Mouse (Mus musculus) testis, adult 2 months (tissue): ENCODE results near the gene Tmem82. TPM values are rescaled to one million over a fixed set of nuclear protein-coding genes. Genes with fewer than 3 reads are reported as not detected.
A peak's percentile ranks its signal among the peaks of the same experiment; 100 is the strongest.

Source experiments
- H3K27ac ChIP-seq: fragments of 200-500 bp; 2 replicates; pipeline ENCODE4 v1.5.1; 2012; ENCODE audit warnings: low read depth, low read length; ENCODE audit not compliant: control insufficient read depth, insufficient read depth
- H3K27me3 ChIP-seq: fragments of 200-500 bp; 2 replicates; pipeline ENCODE4 v1.6.1; 2012; ENCODE audit warnings: mild to moderate bottlenecking, low read length, moderate library complexity; ENCODE audit not compliant: control insufficient read depth, insufficient read depth
- H3K36me3 ChIP-seq: fragments of 200-500 bp; 2 replicates; pipeline ENCODE4 v1.6.1; 2012; ENCODE audit warnings: mild to moderate bottlenecking, low read length; ENCODE audit not compliant: control insufficient read depth, insufficient read depth
- H3K4me1 ChIP-seq: fragments of 200-500 bp; 2 replicates; pipeline ENCODE4 v1.6.1; 2012; ENCODE audit warnings: low read length; ENCODE audit not compliant: control insufficient read depth, insufficient read depth
- H3K4me3 ChIP-seq: fragments of 200-500 bp; 2 replicates; pipeline ENCODE4 v1.5.1; 2012; ENCODE audit warnings: low read depth, mild to moderate bottlenecking, low read length, moderate library complexity, mixed read lengths; ENCODE audit not compliant: control insufficient read depth
- CTCF ChIP-seq: fragments of 200-500 bp; IDR thresholded peaks from 2 replicates; pipeline ENCODE4 v1.5.1; 2012; ENCODE audit warnings: low read depth, mild to moderate bottlenecking, inconsistent platforms, low read length, moderate library complexity; ENCODE audit not compliant: control insufficient read depth, insufficient read depth, insufficient replicate concordance
- POLR2A ChIP-seq: fragments of 200-500 bp; IDR thresholded peaks from 2 replicates; pipeline ENCODE4 v1.6.1; 2012; ENCODE audit warnings: low read depth, mild to moderate bottlenecking, inconsistent platforms, low read length, moderate library complexity; ENCODE audit not compliant: control insufficient read depth
- polyA plus RNA-seq: library from polyadenylated mRNA; depleted of rRNA; stranded (reverse); fragments of >200 nt; gene quantifications from 2 replicates; pipeline ENCODE4 v1.2.3, GENCODE M21; 2012

Gene Tmem82
- polyA plus RNA-seq, 1 experiment: 3.5 TPM

DNA sequence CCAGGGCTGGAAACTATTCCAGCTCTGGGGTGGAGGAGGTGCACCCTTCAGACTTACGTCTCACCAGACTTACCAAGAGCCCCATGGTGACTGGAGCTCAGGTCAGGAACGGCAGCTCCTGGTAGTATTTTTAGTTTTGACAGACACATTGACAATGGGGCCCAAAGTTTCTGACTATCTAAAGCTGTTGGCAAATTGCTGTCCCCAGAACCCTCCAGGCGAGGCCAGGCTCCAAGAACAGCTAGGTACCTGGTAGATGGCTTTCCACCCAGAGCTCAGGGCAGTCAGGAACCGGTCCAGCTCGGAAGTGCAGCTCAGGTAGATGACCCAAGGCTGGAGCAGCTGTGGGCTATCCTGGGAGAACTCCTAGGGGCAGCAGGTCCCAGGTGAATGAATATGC is 9.1 kb upstream of the Tmem82 start:
- Histone ChIP-seq H3K27me3 (no peaks in the 10 kb centered on the region), H3K27ac (no peak overlapping the region), H3K36me3 (no peaks in the 10 kb centered on the region; the same call in 1 of the 2 replicates), H3K4me1 (peaks cover 21% of the 10 kb centered on the region), H3K4me3 (no peak overlapping the region; the same call in 1 of the 2 replicates)
- TF ChIP-seq POLR2A (no peak), CTCF (no peak)

DNA sequence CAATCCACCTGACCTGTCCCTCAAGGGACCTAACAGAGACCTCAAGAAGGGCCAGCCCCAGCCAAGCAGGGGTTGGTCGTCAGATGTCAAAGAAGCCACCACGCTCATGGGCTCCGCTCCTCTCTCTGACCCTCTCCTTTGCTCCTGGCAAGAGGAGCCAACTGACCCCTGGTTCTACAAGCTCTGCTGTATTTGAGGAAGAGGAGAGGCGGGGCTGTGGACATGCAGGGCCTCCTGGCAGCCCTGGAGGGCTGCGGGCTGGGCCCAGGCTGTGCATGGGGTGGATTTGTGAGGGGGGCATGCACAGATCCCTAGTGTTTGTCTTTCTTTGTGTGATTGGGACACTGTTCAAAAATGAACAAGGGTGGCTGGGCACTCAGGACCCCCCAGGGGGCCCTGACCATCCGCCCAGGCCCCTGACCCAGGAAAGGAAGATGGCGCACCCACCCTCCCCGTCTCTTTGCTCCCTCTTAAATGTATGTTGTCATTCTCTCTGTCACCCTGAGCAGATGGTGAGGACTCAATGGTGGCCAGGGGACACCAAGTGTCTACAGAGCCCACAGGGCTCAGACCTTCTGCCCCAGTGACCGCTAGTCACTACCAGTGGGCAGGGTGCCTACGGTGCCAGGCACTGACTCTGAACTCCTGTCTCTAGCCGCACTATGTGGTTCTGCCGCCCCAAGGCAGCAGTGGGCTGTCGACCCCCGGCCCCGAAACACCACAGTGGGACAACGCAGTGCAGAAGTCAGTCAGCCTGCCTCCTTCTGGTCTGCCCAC is 7.5 kb upstream of the Tmem82 start:
- Histone ChIP-seq H3K27me3 (no peaks in the 10 kb centered on the region), H3K27ac (no peak overlapping the region), H3K4me1 (peaks cover 11% of the 10 kb centered on the region), H3K4me3 (no peak overlapping the region), H3K36me3 (no peaks in the 10 kb centered on the region; the same call in 1 of the 2 replicates)
- no peak for TF ChIP-seq CTCF
- TF ChIP-seq POLR2A: no peak

- Histone ChIP-seq H3K4me3 (no peak overlapping the region), H3K4me1 (peaks cover 11% of the 10 kb centered on the region), H3K27ac (no peak overlapping the region), H3K36me3 (no peaks in the 10 kb centered on the region; the same call in 1 of the 2 replicates), H3K27me3 (no peaks in the 10 kb centered on the region)
- TF ChIP-seq POLR2A: no peak
- no peak; the same call in 1 of the 2 replicates for TF ChIP-seq CTCF
Observed at GRCm38 (mm10) chr4:141624983-141625773, 6.7 kb upstream of the Tmem82 start.

DNA sequence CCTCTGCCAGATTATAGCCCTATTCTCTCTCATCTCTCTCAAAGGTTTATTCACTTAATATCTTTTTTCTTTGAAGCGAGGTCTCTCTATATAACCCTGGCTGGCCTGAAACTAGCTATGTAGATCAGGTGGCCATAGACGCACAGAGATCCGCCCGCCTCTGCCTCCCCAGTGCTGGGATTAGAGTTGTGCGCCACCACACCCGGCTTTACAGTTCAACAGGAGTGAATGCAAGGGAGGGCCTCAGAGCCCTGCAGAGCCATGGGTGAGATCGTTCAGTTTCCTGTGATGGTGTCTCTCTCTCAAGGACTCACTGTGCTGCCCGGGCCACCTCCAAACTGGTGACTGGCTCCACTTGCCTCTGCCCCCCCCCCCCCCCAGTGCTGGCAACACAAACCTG is 5.7 kb upstream of the Tmem82 start:
- Histone ChIP-seq H3K4me3 (no peak overlapping the region), H3K27ac (0 out of 2 replicates have a peak overlapping the region, but pooled peaks have one; percentile 3), H3K4me1 (peaks cover 11% of the 10 kb centered on the region), H3K27me3 (no peaks in the 10 kb centered on the region), H3K36me3 (no peaks in the 10 kb centered on the region; the same call in 1 of the 2 replicates)
- TF ChIP-seq CTCF (no peak), POLR2A (no peak)

DNA sequence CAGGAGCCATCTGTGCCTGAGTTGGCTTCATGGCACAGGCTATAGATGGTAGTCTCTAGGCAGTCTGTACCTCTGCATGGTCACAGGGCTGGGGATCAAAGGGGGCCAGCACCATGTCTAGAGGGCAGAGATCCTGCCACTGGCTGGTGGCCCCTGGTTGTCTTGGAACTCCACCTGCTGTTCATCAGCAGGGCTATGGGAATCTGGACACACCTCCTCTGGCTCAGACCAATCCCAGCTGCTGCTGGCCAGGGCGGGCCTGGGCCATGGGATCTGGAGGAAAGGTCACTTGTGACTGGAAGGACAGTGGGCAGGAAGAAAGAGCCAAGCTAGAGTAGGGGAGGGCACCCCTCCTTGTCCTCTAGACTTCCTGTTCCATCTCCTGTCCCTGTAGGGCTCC is 5.2 kb upstream of the Tmem82 start, which contains the start of gene Slc25a34:
Gene Slc25a34, minus strand, starts transcription at position 156 of the 400 bp plus-strand sequence.
- Histone ChIP-seq H3K27ac (peak within 1 kb of the TSS; percentile 63), H3K4me3 (peak within 1 kb of the TSS; percentile 20), H3K27me3 (no peaks in the 10 kb centered on the region), H3K36me3 (no peaks in the 10 kb centered on the region; the same call in 1 of the 2 replicates), H3K4me1 (peaks cover 11% of the 10 kb centered on the region)
- TF ChIP-seq CTCF (no peak), POLR2A (peak; percentile 38; the same call in 1 of the 2 replicates)

GRCm38 (mm10) chr4:141623037-141623436 is 4.6 kb upstream of the Tmem82 start:
- Histone ChIP-seq H3K27ac (peak overlapping the region; percentile 63; the same call in 1 of the 2 replicates), H3K27me3 (no peaks in the 10 kb centered on the region), H3K36me3 (no peaks in the 10 kb centered on the region), H3K4me3 (peak overlapping the region; percentile 20), H3K4me1 (peaks cover 8% of the 10 kb centered on the region)
- TF ChIP-seq POLR2A (no peak), CTCF (no peak)

- H3K4me3 ChIP-seq: 0 out of 2 replicates have a peak overlapping the region, but pooled peaks have one; percentile 20
- no peak overlapping the region for H3K27ac ChIP-seq
- no peaks in the 10 kb centered on the region for H3K36me3 ChIP-seq
- peaks cover 10% of the 10 kb centered on the region for H3K4me1 ChIP-seq
- no peak for TF ChIP-seq POLR2A
- TF ChIP-seq CTCF: no peak
- H3K27me3 ChIP-seq: no peaks in the 10 kb centered on the region
Observed at GRCm38 (mm10) chr4:141622580-141622979, 4.1 kb upstream of the Tmem82 start.
